Mouse (Mus musculus) hindbrain, embryonic 13.5 days (tissue): ENCODE results near the gene Smg6. TPM values are rescaled to one million over a fixed set of nuclear protein-coding genes. Genes with fewer than 3 reads are reported as not detected.
"Not testable (repeated sequence)": the region's sequence is repeated elsewhere in the genome, so short reads cannot be mapped to it uniquely, and the experiment has no call there.

Experiments used
- ATAC-seq: fragments of 200-750 bp; cut with Nextera tagmentation; 2 replicates; pipeline ENCODE4 v1.8.0; 2017; ENCODE audit warnings: moderate TSS enrichment; ENCODE audit not compliant: low FRiP score
- H3K27ac ChIP-seq: fragments of 300-500 bp; sonication (generic); 2 replicates; pipeline ENCODE4 v1.5.1; 2015; ENCODE audit warnings: inconsistent platforms, mild to moderate bottlenecking, moderate library complexity
- H3K27me3 ChIP-seq: fragments of 300-500 bp; sonication (generic); 2 replicates; pipeline ENCODE4 v1.6.1; 2015; ENCODE audit warnings: mild to moderate bottlenecking, inconsistent platforms
- H3K36me3 ChIP-seq: fragments of 300-500 bp; sonication (generic); 2 replicates; pipeline ENCODE4 v1.6.1; 2015; ENCODE audit warnings: mild to moderate bottlenecking, inconsistent platforms
- H3K4me1 ChIP-seq: fragments of 300-500 bp; sonication (generic); replicated peaks from 2 replicates; pipeline ENCODE4 v1.6.1; 2015; ENCODE audit warnings: inconsistent platforms
- H3K4me2 ChIP-seq: fragments of 300-500 bp; sonication (generic); 2 replicates; pipeline ENCODE4 v1.6.1; 2015; ENCODE audit warnings: inconsistent platforms, mild to moderate bottlenecking, moderate library complexity
- H3K4me3 ChIP-seq: fragments of 300-500 bp; sonication (generic); 2 replicates; pipeline ENCODE4 v1.5.1; 2015; ENCODE audit warnings: mild to moderate bottlenecking, inconsistent platforms
- H3K9ac ChIP-seq: fragments of 300-500 bp; sonication (generic); 2 replicates; pipeline ENCODE4 v1.6.1; 2015; ENCODE audit warnings: mild to moderate bottlenecking, inconsistent platforms
- H3K9me3 ChIP-seq: fragments of 300-500 bp; sonication (generic); 2 replicates; pipeline ENCODE4 v1.6.1; 2016; ENCODE audit warnings: inconsistent platforms
- WGBS: fragments of 180-500 bp; shearing (Covaris S2); methylation state at CpG from one replicate; pipeline ENCODE4 v1.1.7; 2015; 5-methylcytosine and 5-hydroxymethylcytosine counted together
- polyA plus RNA-seq: library from polyadenylated mRNA; unstranded; fragments of >200 nt; fragmentation: Nextera tagmentation; extraction: Ambion mirVana; gene quantifications from 2 replicates; pipeline ENCODE4 v1.2.1, GENCODE M21; 2015

Smg6 gene
- polyA plus RNA-seq, 1 experiment from 2014 or later = 17.8 TPM

- no peak for ATAC-seq
- no peak overlapping the region for H3K27ac ChIP-seq
Observed at GRCm38 (mm10) chr11:74982241-74982640, 56.6 kb downstream of the Smg6 start.

DNA sequence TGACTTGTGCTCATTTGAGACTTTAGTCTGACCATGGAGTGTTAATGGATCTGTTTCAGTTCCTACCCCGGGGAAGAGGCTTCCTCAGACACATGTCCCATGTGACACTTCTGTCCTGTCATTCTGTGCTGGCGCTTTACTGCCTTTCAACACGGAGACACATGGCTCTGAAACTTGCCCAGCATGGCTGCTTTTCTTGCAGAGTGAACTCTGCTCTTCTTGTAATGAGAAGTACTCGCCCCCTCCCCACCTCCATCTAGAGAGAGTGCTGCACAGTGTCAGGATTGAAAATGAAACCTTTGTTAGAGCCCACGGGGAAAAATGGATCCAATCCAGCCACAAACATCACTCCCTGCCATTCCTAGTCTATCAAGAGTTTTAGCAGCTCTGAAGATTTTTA is 62.5 kb downstream of the Smg6 start:
- H3K4me3 ChIP-seq = no peak overlapping the region
- peaks cover 7% of the 10 kb centered on the region; the same call in 1 of the 2 replicates for H3K4me1 ChIP-seq
- no peak overlapping the region for H3K4me2 ChIP-seq
- no peaks in the 10 kb centered on the region for H3K27me3 ChIP-seq
- 0 out of 2 replicates have a peak overlapping the region, but pooled peaks have one; percentile 8 for H3K27ac ChIP-seq
- no peak overlapping the region for H3K9ac ChIP-seq
- WGBS = 48% methylated on average over 5 of the region's 5 CpGs
- peaks cover 27% of the 10 kb centered on the region for H3K36me3 ChIP-seq
- ATAC-seq = no peak
- no peaks in the 10 kb centered on the region for H3K9me3 ChIP-seq

More at GRCm38 (mm10) chr11:74982241-74982640, 56.6 kb downstream of the Smg6 start:
- Histone ChIP-seq H3K36me3 (peaks cover 13% of the 10 kb centered on the region), H3K4me3 (no peak overlapping the region), H3K27me3 (no peaks in the 10 kb centered on the region), H3K4me1 (no peaks in the 10 kb centered on the region), H3K9ac (no peak overlapping the region), H3K9me3 (no peaks in the 10 kb centered on the region), H3K4me2 (no peak overlapping the region)

DNA sequence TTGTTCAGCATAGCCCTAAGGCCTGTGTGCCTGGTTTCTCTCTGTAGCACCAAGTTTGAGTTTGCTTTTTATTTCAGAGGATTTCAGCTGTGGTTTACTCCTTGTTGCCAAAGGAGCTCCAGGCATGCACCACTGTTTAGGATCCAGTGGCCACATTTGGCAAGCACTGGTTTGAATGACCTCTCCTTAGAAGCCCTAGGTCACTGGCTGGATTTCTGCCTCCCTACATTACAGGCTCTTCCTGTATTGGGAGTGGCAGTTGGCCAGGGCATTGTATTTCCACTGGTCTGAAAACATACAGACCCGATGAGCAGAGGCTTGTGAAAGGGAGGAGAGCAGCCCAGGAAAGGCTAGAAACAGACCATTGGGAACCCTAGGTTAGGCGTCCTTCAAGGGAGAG is 63.4 kb downstream of the Smg6 start:
- no peak overlapping the region for H3K9ac ChIP-seq
- no peak overlapping the region for H3K4me2 ChIP-seq
- WGBS = 67% methylated on average over 2 of the region's 2 CpGs
- no peak overlapping the region for H3K27ac ChIP-seq
- peaks cover 7% of the 10 kb centered on the region; the same call in 1 of the 2 replicates for H3K4me1 ChIP-seq
- no peaks in the 10 kb centered on the region for H3K9me3 ChIP-seq
- no peak for ATAC-seq
- no peak overlapping the region for H3K4me3 ChIP-seq
- H3K27me3 ChIP-seq = no peaks in the 10 kb centered on the region
- H3K36me3 ChIP-seq = peaks cover 26% of the 10 kb centered on the region

DNA sequence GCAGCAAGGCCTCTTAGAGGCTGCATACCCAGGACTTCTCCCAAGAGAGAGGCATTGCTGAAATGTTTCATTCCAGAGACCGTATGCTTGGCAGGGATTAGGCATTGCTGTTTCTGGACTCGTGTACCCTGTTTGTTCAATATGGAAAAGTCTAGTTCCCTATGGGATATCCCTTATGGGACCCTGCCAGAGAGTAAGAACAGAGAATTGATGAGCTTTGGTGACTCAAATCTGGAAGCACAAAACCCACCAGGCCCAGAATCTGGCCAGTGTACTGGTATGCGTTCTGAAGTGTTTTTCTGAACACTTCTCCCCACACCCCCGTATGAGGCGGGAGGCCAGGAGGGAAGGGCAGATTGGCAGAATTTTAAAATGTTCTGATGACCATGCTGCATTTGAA is 64.9 kb downstream of the Smg6 start:
- no peak overlapping the region for H3K4me2 ChIP-seq
- peaks cover 7% of the 10 kb centered on the region; the same call in 1 of the 2 replicates for H3K4me1 ChIP-seq
- no peak overlapping the region for H3K27ac ChIP-seq
- no peaks in the 10 kb centered on the region for H3K9me3 ChIP-seq
- H3K36me3 ChIP-seq = peaks cover 26% of the 10 kb centered on the region
- WGBS = 89% methylated on average over 5 of the region's 5 CpGs
- no peaks in the 10 kb centered on the region for H3K27me3 ChIP-seq
- no peak for ATAC-seq
- H3K9ac ChIP-seq = no peak overlapping the region
- no peak overlapping the region for H3K4me3 ChIP-seq

DNA sequence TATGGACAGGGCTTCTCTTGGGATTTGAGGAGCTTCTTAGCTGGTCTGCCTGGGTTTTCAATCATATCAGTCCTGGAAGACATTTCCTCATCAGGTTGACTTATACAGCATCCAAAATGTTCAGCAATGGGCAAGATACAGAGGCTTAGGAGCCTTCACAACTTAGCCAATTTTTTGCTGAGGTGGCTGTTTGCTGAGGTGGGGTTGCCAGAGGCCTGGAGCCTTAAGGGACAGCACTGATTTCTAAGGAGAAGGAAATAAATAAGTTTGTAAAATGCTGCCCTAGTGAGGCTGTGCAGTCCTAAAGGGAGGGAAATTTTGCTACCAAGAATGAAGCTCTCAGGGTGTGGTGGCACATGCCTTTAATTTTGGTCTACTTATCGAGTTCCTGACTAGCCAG is 65.7 kb downstream of the Smg6 start:
- Histone ChIP-seq H3K4me2 (no peak overlapping the region), H3K4me1 (peaks cover 7% of the 10 kb centered on the region; the same call in 1 of the 2 replicates), H3K27me3 (no peaks in the 10 kb centered on the region), H3K36me3 (peaks cover 26% of the 10 kb centered on the region), H3K27ac (no peak overlapping the region), H3K4me3 (no peak overlapping the region), H3K9me3 (no peaks in the 10 kb centered on the region), H3K9ac (no peak overlapping the region)
- WGBS = 89% methylated on average over 1 of the region's 1 CpGs
- ATAC-seq = no peak

GRCm38 (mm10) chr11:74992427-74992987 is 66.9 kb downstream of the Smg6 start:
- H3K9me3 ChIP-seq = no peaks in the 10 kb centered on the region
- H3K4me1 ChIP-seq = peaks cover 7% of the 10 kb centered on the region; the same call in 1 of the 2 replicates
- H3K27me3 ChIP-seq = no peaks in the 10 kb centered on the region
- no peak overlapping the region for H3K27ac ChIP-seq
- H3K9ac ChIP-seq = no peak overlapping the region
- no peak overlapping the region for H3K4me2 ChIP-seq
- H3K4me3 ChIP-seq = no peak overlapping the region
- 90% methylated on average over 9 of the region's 9 CpGs for WGBS
- peaks cover 34% of the 10 kb centered on the region for H3K36me3 ChIP-seq
- no peak for ATAC-seq

DNA sequence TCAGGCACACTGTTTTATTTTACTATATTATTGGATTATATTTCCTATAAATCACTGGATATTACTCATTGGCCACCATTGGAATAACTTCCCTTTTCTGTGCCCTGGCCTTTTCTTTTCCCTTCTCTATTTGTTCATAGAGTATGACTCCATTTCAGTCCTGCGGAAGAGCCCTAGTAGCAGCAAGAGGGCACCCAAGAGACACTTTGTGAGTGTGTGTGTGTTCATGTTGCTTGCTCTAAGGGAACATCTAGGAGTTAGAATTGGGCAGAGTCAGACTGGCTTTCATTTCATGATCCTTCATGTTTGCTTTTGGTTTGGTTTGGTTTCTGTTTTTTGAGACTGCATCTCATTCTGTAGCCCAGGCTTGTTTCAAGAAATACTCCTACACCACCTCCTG is 68.5 kb downstream of the Smg6 start:
- Histone ChIP-seq H3K27ac (no peak overlapping the region), H3K4me1 (no peaks in the 10 kb centered on the region), H3K4me3 (no peak overlapping the region), H3K4me2 (no peak overlapping the region), H3K9me3 (no peaks in the 10 kb centered on the region), H3K36me3 (peaks cover 42% of the 10 kb centered on the region), H3K9ac (no peak overlapping the region), H3K27me3 (no peaks in the 10 kb centered on the region)
- ATAC-seq = no peak
- WGBS = 82% methylated on average over 1 of the region's 1 CpGs

DNA sequence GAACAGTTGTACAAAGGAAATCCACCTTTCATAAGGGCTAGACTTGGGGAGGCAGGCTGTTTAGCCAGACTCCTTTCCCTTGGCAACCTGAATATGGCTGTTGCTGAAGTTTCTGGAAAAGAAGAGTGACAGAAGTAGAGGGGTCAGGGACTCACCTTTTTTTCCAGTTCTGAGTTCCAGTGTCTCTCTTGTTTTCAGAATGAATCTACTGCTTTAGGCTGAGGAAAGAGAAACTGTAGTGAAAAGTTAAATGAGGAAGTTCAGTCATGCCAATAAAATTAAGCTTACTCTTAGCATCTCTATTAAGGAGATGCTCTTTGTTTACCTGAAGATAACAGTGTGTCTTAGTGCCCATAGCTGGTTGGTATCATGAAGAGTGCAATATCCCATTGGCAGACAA is 69.2 kb downstream of the Smg6 start:
- ATAC-seq = no peak
- Histone ChIP-seq H3K36me3 (peaks cover 45% of the 10 kb centered on the region), H3K9ac (no peak overlapping the region), H3K4me1 (no peaks in the 10 kb centered on the region), H3K4me2 (no peak overlapping the region), H3K27ac (no peak overlapping the region), H3K9me3 (no peaks in the 10 kb centered on the region), H3K4me3 (no peak overlapping the region), H3K27me3 (no peaks in the 10 kb centered on the region)

DNA sequence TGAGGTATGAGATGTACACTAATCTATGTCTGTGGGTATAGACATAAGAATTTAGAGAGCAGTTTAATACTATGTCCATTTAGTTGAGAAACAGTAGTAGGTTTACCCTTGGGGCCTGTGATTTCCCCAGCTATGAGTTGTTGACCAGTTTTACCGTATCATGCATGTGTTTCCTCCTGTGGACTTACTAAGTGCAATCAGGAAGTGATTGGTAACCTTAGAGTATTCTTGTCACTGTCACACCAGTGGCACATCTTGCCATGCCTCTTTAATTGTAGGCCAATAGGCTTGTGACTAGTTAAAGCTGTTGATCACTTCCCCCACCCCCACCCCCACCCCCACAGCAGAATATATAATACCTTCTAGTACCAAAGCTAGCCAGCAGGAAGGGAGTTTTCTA is 70.9 kb downstream of the Smg6 start:
- H3K9ac ChIP-seq = no peak overlapping the region
- no peak overlapping the region for H3K27ac ChIP-seq
- H3K4me1 ChIP-seq = peaks cover 11% of the 10 kb centered on the region
- ATAC-seq = no peak
- 91% methylated on average over 1 of the region's 1 CpGs for WGBS
- H3K4me2 ChIP-seq = no peak overlapping the region
- peaks cover 30% of the 10 kb centered on the region for H3K36me3 ChIP-seq
- no peaks in the 10 kb centered on the region for H3K9me3 ChIP-seq
- H3K27me3 ChIP-seq = no peaks in the 10 kb centered on the region
- H3K4me3 ChIP-seq = no peak overlapping the region

DNA sequence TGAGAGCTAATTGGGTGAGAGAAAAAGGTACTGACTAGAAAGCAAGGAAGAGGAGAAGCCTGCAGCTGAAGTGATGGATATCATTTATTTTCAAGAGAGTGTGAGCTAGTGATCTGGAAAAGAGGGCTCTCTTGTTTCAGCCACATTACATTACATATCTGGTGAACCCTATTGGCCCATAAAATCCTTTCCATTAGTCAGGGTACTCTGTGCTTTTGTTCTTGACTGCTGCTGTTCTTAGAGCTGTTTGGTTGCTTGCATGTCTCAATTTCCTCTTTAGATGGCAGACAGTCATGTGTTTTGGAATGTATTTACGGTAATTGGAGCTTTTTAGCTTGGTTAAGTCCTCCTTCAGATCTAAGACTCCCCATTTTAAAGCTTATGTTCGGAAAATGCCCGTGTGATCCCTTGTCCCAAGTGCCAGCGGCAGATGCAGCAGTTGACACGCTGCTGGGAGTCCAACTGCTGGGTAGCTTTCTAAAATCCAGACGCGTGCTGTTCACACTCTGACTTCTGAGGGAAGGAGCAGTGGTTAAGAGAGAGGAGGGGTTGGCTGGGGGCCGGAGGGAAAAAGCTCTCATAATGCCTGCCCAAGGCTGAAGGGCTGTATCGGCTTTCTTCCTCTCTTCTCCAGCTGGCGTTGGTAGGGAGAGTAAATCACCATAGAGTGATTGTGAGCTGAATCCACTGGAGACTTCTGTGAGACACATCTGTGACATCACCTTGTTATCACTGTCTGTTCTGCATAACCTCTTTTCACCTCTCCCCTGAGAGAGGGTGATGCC is 75.4 kb downstream of the Smg6 start:
- H3K9ac ChIP-seq = no peak overlapping the region

GRCm38 (mm10) chr11:75008270-75008669 is 82.6 kb downstream of the Smg6 start:
- no peaks in the 10 kb centered on the region for H3K27me3 ChIP-seq
- no peak overlapping the region for H3K9ac ChIP-seq
- no peak overlapping the region for H3K4me3 ChIP-seq
- H3K4me1 ChIP-seq = peaks cover 14% of the 10 kb centered on the region
- peaks cover 10% of the 10 kb centered on the region; the same call in 1 of the 2 replicates for H3K36me3 ChIP-seq
- no peak overlapping the region for H3K27ac ChIP-seq
- H3K4me2 ChIP-seq = no peak overlapping the region
- H3K9me3 ChIP-seq = no peaks in the 10 kb centered on the region
- WGBS = 84% methylated on average over 2 of the region's 2 CpGs
- no peak for ATAC-seq

More for the DNA sequence above, 75.4 kb downstream of the Smg6 start:
- WGBS = 43% methylated on average over 10 of the region's 10 CpGs
- no peak for ATAC-seq
- Histone ChIP-seq H3K27ac (peak overlapping the region; percentile 73), H3K4me2 (peak overlapping the region; percentile 31), H3K9me3 (no peaks in the 10 kb centered on the region), H3K27me3 (no peaks in the 10 kb centered on the region), H3K36me3 (peaks cover 19% of the 10 kb centered on the region), H3K4me1 (peaks cover 12% of the 10 kb centered on the region), H3K4me3 (no peak overlapping the region)

GRCm38 (mm10) chr11:75009537-75009936 is 83.9 kb downstream of the Smg6 start:
- not testable (repeated sequence) for H3K36me3 ChIP-seq, H3K27ac ChIP-seq, H3K27me3 ChIP-seq, H3K9me3 ChIP-seq, ATAC-seq, H3K4me3 ChIP-seq, H3K9ac ChIP-seq, H3K4me2 ChIP-seq
- H3K4me1 ChIP-seq = peaks cover 27% of the 10 kb centered on the region
- WGBS = 92% methylated on average over 2 of the region's 2 CpGs
